Mouse (Mus musculus) liver, embryonic 14.5 days (tissue): ENCODE measurements around the gene Ncapg2.

Experiments
- CTCF ChIP-seq: IDR thresholded peaks from 2 replicates; pipeline ENCODE4 v1.5.1; 2016; ENCODE audit warnings: antibody characterized with exemption, low read depth, control low read depth
- EP300 ChIP-seq: IDR thresholded peaks from 2 replicates; pipeline ENCODE4 v1.6.1; 2016; ENCODE audit warnings: antibody characterized with exemption, low read depth

DNA sequence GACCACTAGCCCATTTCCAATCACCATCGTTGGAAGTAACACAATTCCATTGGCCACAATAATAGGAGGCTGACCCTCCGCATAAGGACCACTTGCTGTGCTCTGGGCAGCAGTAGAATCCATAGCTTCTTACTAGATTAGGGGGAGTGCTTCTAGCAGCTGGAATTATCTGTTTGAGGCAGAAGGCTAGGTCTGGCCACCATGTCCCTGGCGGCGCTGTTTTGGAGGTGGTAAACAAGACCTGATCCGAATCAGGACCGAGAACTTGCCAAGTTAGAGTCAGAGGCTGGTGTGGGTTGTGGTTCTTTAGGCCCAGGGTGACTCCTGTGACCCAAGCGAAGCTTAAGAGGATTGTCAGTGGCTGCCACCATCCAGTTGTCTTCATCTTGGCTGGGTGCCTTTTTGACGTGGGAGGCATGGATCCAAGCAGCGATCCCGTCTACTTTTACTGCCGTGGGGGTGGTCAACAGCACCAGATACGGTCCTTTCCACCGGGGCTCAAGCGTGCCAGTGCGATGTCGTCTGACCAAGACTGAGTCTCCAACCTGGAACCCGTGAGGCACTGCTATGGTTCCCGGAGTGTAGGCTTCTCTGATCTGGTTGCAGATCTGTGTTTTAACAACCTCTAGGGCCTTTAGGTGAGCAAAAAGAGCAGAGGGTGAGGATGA is 1.1 kb upstream of the Ncapg2 start:
- TF ChIP-seq CTCF (peak; percentile 21; the same call in 1 of the 2 replicates), EP300 (no peak)
